Mouse (Mus musculus) ES-Bruce4 (cell line): Measurements from ENCODE around the gene Cbl. TPM values are rescaled to one million over a fixed set of nuclear protein-coding genes. Genes with fewer than 3 reads are reported as not detected.

Experiments used
- H3K27ac ChIP-seq: 2 replicates; pipeline ENCODE4 v1.5.1; 2012; ENCODE audit warnings: low read length, inconsistent platforms; ENCODE audit not compliant: insufficient read depth
- H3K27me3 ChIP-seq: 2 replicates; pipeline ENCODE4 v1.6.1; 2012; ENCODE audit warnings: mild to moderate bottlenecking, low read length, inconsistent platforms; ENCODE audit not compliant: control insufficient read depth, poor library complexity, insufficient read depth, severe bottlenecking
- H3K36me3 ChIP-seq: 2 replicates; pipeline ENCODE4 v1.6.1; 2012; ENCODE audit warnings: inconsistent platforms, mild to moderate bottlenecking, low read length, moderate library complexity; ENCODE audit not compliant: control insufficient read depth, poor library complexity, insufficient read depth, severe bottlenecking
- H3K4me1 ChIP-seq: one replicate; pipeline ENCODE4 v1.8.1; 2011; ENCODE audit warnings: low read length; ENCODE audit not compliant: control insufficient read depth, insufficient read depth
- H3K4me3 ChIP-seq: 2 replicates; pipeline ENCODE4 v1.5.1; 2011; ENCODE audit warnings: low read depth, mild to moderate bottlenecking, low read length
- H3K9ac ChIP-seq: 2 replicates; pipeline ENCODE4 v1.6.1; 2012; ENCODE audit warnings: low read depth, mild to moderate bottlenecking, inconsistent platforms; ENCODE audit not compliant: poor library complexity, severe bottlenecking
- H3K9me3 ChIP-seq: replicated peaks from 2 replicates; pipeline ENCODE4 v1.6.1; 2012; ENCODE audit warnings: mild to moderate bottlenecking, low read length, inconsistent platforms; ENCODE audit not compliant: control insufficient read depth, poor library complexity, insufficient read depth, severe bottlenecking
- CTCF ChIP-seq: IDR thresholded peaks from one replicate; pipeline ENCODE4 v1.8.1; 2011; ENCODE audit warnings: low read depth, low read length
- EP300 ChIP-seq: IDR thresholded peaks from 2 replicates; pipeline ENCODE4 v1.6.1; 2011; ENCODE audit warnings: low read depth, low read length; ENCODE audit not compliant: insufficient read depth
- POLR2A ChIP-seq: IDR thresholded peaks from one replicate; pipeline ENCODE4 v1.8.1; 2011; ENCODE audit warnings: low read length; ENCODE audit not compliant: insufficient read depth
- polyA plus RNA-seq: library from polyadenylated mRNA; stranded (reverse); fragments of >200 nt; gene quantifications from 2 replicates; pipeline ENCODE4 v1.2.4, GENCODE M21; 2011; ENCODE audit warnings: low read depth; ENCODE audit not compliant: missing spikeins, insufficient read depth, insufficient read length

Gene Cbl
- polyA plus RNA-seq, 1 experiment = 58.8 TPM

GRCm38 (mm10) chr9:44108269-44109055 lies 125.4 kb downstream of the Cbl start:
- Histone ChIP-seq H3K27ac (no peak overlapping the region), H3K36me3 (0 out of 2 replicates have a peak, but pooled peaks cover 3% of the 10 kb centered on the region), H3K4me3 (peak overlapping the region; percentile 8)

GRCm38 (mm10) chr9:44107557-44108179 lies 126.2 kb downstream of the Cbl start:
- no peaks in the 10 kb centered on the region for H3K4me1 ChIP-seq
- no peaks in the 10 kb centered on the region for H3K9me3 ChIP-seq
- H3K9ac ChIP-seq = peak overlapping the region; percentile 38; the same call in 1 of the 2 replicates
- no peak overlapping the region for H3K27ac ChIP-seq
- H3K4me3 ChIP-seq = peak overlapping the region; percentile 34; the same call in 1 of the 2 replicates
- TF ChIP-seq EP300 = no peak
- no peak for TF ChIP-seq POLR2A
- peak; percentile 69 for TF ChIP-seq CTCF
- H3K27me3 ChIP-seq = no peaks in the 10 kb centered on the region
- 0 out of 2 replicates have a peak, but pooled peaks cover 3% of the 10 kb centered on the region for H3K36me3 ChIP-seq

More at GRCm38 (mm10) chr9:44108269-44109055, 125.4 kb downstream of the Cbl start:
- Histone ChIP-seq H3K4me1 (no peaks in the 10 kb centered on the region), H3K27me3 (no peaks in the 10 kb centered on the region), H3K9ac (peak overlapping the region; percentile 38; the same call in 1 of the 2 replicates), H3K9me3 (no peaks in the 10 kb centered on the region)
- TF ChIP-seq CTCF (no peak), EP300 (no peak), POLR2A (no peak)

- H3K27ac ChIP-seq = no peak within 1 kb of the TSS
- TF ChIP-seq CTCF (no peak), POLR2A (no peak), EP300 (no peak)
- H3K27me3 ChIP-seq = no peaks in the 10 kb centered on the region
- no peaks in the 10 kb centered on the region for H3K9me3 ChIP-seq
- no peaks in the 10 kb centered on the region for H3K4me1 ChIP-seq
- 0 out of 2 replicates have a peak, but pooled peaks cover 3% of the 10 kb centered on the region for H3K36me3 ChIP-seq
- H3K9ac ChIP-seq = peak within 1 kb of the TSS; percentile 38; the same call in 1 of the 2 replicates
- H3K4me3 ChIP-seq = peak within 1 kb of the TSS; percentile 34; the same call in 1 of the 2 replicates
Observed at GRCm38 (mm10) chr9:44107110-44107509, 126.7 kb downstream of the Cbl start, which contains the start of gene C1qtnf5. C1qtnf5 (plus strand) TSS chr9:44107245.

GRCm38 (mm10) chr9:44106596-44106995 lies 127.3 kb downstream of the Cbl start:
- H3K27me3 ChIP-seq = no peaks in the 10 kb centered on the region
- no peak overlapping the region for H3K4me3 ChIP-seq
- TF ChIP-seq POLR2A (no peak), EP300 (no peak), CTCF (no peak)
- no peaks in the 10 kb centered on the region for H3K9me3 ChIP-seq
- H3K9ac ChIP-seq = no peak overlapping the region
- 0 out of 2 replicates have a peak, but pooled peaks cover 3% of the 10 kb centered on the region for H3K36me3 ChIP-seq
- H3K27ac ChIP-seq = no peak overlapping the region
- H3K4me1 ChIP-seq = no peaks in the 10 kb centered on the region

- Histone ChIP-seq H3K36me3 (0 out of 2 replicates have a peak, but pooled peaks cover 3% of the 10 kb centered on the region), H3K27ac (no peak overlapping the region), H3K4me1 (no peaks in the 10 kb centered on the region), H3K27me3 (no peaks in the 10 kb centered on the region), H3K4me3 (no peak overlapping the region), H3K9me3 (no peaks in the 10 kb centered on the region), H3K9ac (no peak overlapping the region)
- TF ChIP-seq EP300 (no peak), CTCF (no peak), POLR2A (no peak)
Observed at GRCm38 (mm10) chr9:44106182-44106581, 127.7 kb downstream of the Cbl start.

- Histone ChIP-seq H3K4me1 (no peaks in the 10 kb centered on the region), H3K4me3 (no peak overlapping the region), H3K27me3 (no peaks in the 10 kb centered on the region), H3K9me3 (no peaks in the 10 kb centered on the region), H3K27ac (no peak overlapping the region), H3K36me3 (0 out of 2 replicates have a peak, but pooled peaks cover 3% of the 10 kb centered on the region), H3K9ac (no peak overlapping the region)
- TF ChIP-seq POLR2A (no peak), EP300 (no peak)
Observed at GRCm38 (mm10) chr9:44105781-44106180, 128.1 kb downstream of the Cbl start.
